Mouse (Mus musculus) midbrain, embryonic 16.5 days (tissue): ENCODE measurements around the gene Tmem235. TPM values are rescaled to one million over a fixed set of nuclear protein-coding genes. Genes with fewer than 3 reads are reported as not detected.
"Not testable (repeated sequence)": the region's sequence is repeated elsewhere in the genome, so short reads cannot be mapped to it uniquely, and the experiment has no call there.

ENCODE experiments used
- ATAC-seq: fragments of 200-750 bp; cut with Nextera tagmentation; 2 replicates; pipeline ENCODE4 v1.8.0; 2017; ENCODE audit warnings: moderate TSS enrichment
- H3K27ac ChIP-seq: fragments of 300-500 bp; sonication (generic); 2 replicates; pipeline ENCODE4 v1.5.1; 2014; ENCODE audit warnings: mild to moderate bottlenecking, low read length, mixed read lengths
- H3K27me3 ChIP-seq: fragments of 300-500 bp; sonication (generic); 2 replicates; pipeline ENCODE4 v1.6.1; 2014; ENCODE audit warnings: low read depth, low read length, mixed read lengths; ENCODE audit not compliant: control insufficient read depth, insufficient read depth
- H3K36me3 ChIP-seq: fragments of 300-500 bp; sonication (generic); 2 replicates; pipeline ENCODE4 v1.6.1; 2014; ENCODE audit warnings: mild to moderate bottlenecking, low read length, moderate library complexity, mixed read lengths; ENCODE audit not compliant: control insufficient read depth, insufficient read depth
- H3K4me1 ChIP-seq: fragments of 300-500 bp; sonication (generic); 2 replicates; pipeline ENCODE4 v1.6.1; 2014; ENCODE audit warnings: mild to moderate bottlenecking, low read length, mixed read lengths; ENCODE audit not compliant: control insufficient read depth, insufficient read depth
- H3K4me2 ChIP-seq: fragments of 300-500 bp; sonication (generic); 2 replicates; pipeline ENCODE4 v1.6.1; 2014; ENCODE audit warnings: mild to moderate bottlenecking, low read length, mixed read lengths
- H3K4me3 ChIP-seq: fragments of 300-500 bp; sonication (generic); 2 replicates; pipeline ENCODE4 v1.5.1; 2014; ENCODE audit warnings: low read depth, mild to moderate bottlenecking, low read length, moderate library complexity, mixed read lengths
- H3K9ac ChIP-seq: fragments of 300-500 bp; sonication (generic); 2 replicates; pipeline ENCODE4 v1.6.1; 2014; ENCODE audit warnings: low read depth, low read length, mixed read lengths
- H3K9me3 ChIP-seq: fragments of 300-500 bp; sonication (generic); replicated peaks from 2 replicates; pipeline ENCODE4 v1.6.1; 2014; ENCODE audit warnings: mild to moderate bottlenecking, low read length, mixed read lengths; ENCODE audit not compliant: control insufficient read depth, poor library complexity, severe bottlenecking
- WGBS: fragments of 180-500 bp; shearing (Covaris S2); extraction: QIAGEN DNeasy Blood & Tissue Kit; methylation state at CpG from one replicate; pipeline ENCODE4 v1.1.7; 2014; 5-methylcytosine and 5-hydroxymethylcytosine counted together
- polyA plus RNA-seq: library from polyadenylated mRNA; unstranded; fragments of >200 nt; fragmentation: Nextera tagmentation; extraction: Ambion mirVana; gene quantifications from 2 replicates; pipeline ENCODE4 v1.2.1, GENCODE M21; 2015

Gene Tmem235
- not detected in 2 replicates for polyA plus RNA-seq

GRCm38 (mm10) chr11:117860601-117861000 is at the start of gene Tmem235:
Gene Tmem235, plus strand, starts transcription at chr11:117860752.
- 4% methylated on average over 23 of the region's 23 CpGs for WGBS
- H3K9me3 ChIP-seq, result no peaks in the 10 kb centered on the region
- no peak within 1 kb of the TSS for H3K4me2 ChIP-seq
- ATAC-seq, result no peak
- 0 out of 2 replicates have a peak, but pooled peaks cover 5% of the 10 kb centered on the region for H3K27me3 ChIP-seq
- H3K36me3 ChIP-seq, result no peaks in the 10 kb centered on the region
- H3K4me3 ChIP-seq, result no peak within 1 kb of the TSS
- no peak within 1 kb of the TSS for H3K27ac ChIP-seq
- no peaks in the 10 kb centered on the region for H3K4me1 ChIP-seq
- H3K9ac ChIP-seq, result no peak within 1 kb of the TSS

- Histone ChIP-seq H3K9ac (no peak overlapping the region), H3K9me3 (no peaks in the 10 kb centered on the region), H3K4me3 (no peak overlapping the region), H3K27me3 (peaks cover 12% of the 10 kb centered on the region), H3K27ac (no peak overlapping the region), H3K36me3 (no peaks in the 10 kb centered on the region), H3K4me2 (no peak overlapping the region), H3K4me1 (peaks cover 10% of the 10 kb centered on the region; the same call in 1 of the 2 replicates)
- WGBS, result 77% methylated on average over 5 of the region's 5 CpGs
- ATAC-seq, result no peak
These were observed 46.7 kb upstream of the Tmem235 start for GRCm38 (mm10) chr11:117813867-117814266.

- Histone ChIP-seq H3K4me1 (peaks cover 13% of the 10 kb centered on the region), H3K4me2 (no peak overlapping the region), H3K9me3 (no peaks in the 10 kb centered on the region), H3K9ac (no peak overlapping the region), H3K27me3 (peaks cover 6% of the 10 kb centered on the region), H3K4me3 (no peak overlapping the region), H3K36me3 (no peaks in the 10 kb centered on the region), H3K27ac (no peak overlapping the region)
- no peak for ATAC-seq
- WGBS, result 95% methylated on average over 6 of the region's 6 CpGs
These were observed 45.7 kb upstream of the Tmem235 start for GRCm38 (mm10) chr11:117814704-117815366.

- H3K36me3 ChIP-seq, H3K9me3 ChIP-seq, H3K4me2 ChIP-seq, ATAC-seq, H3K27ac ChIP-seq, H3K4me3 ChIP-seq, H3K4me1 ChIP-seq, H3K27me3 ChIP-seq, H3K9ac ChIP-seq: not testable (repeated sequence)
- 86% methylated on average over 9 of the region's 9 CpGs for WGBS
These were observed 44.7 kb upstream of the Tmem235 start for GRCm38 (mm10) chr11:117815850-117816249.

- ATAC-seq, result no peak
- 88% methylated on average over 13 of the region's 13 CpGs for WGBS
- Histone ChIP-seq H3K9ac (no peak overlapping the region), H3K4me2 (no peak overlapping the region), H3K4me1 (peaks cover 3% of the 10 kb centered on the region; the same call in 1 of the 2 replicates), H3K4me3 (no peak overlapping the region), H3K27ac (no peak overlapping the region), H3K36me3 (no peaks in the 10 kb centered on the region), H3K27me3 (no peaks in the 10 kb centered on the region), H3K9me3 (no peaks in the 10 kb centered on the region)
These were observed 44.1 kb upstream of the Tmem235 start for GRCm38 (mm10) chr11:117816389-117816996.

GRCm38 (mm10) chr11:117819095-117819494 is 41.5 kb upstream of the Tmem235 start:
- Histone ChIP-seq H3K27me3 (no peaks in the 10 kb centered on the region), H3K4me2 (no peak overlapping the region), H3K9ac (no peak overlapping the region), H3K4me1 (peaks cover 5% of the 10 kb centered on the region), H3K4me3 (no peak overlapping the region), H3K9me3 (no peaks in the 10 kb centered on the region), H3K27ac (no peak overlapping the region), H3K36me3 (no peaks in the 10 kb centered on the region)
- 53% methylated on average over 8 of the region's 8 CpGs for WGBS
- ATAC-seq, result no peak

GRCm38 (mm10) chr11:117820173-117820572 is 40.4 kb upstream of the Tmem235 start:
- Histone ChIP-seq H3K9ac (no peak overlapping the region), H3K36me3 (no peaks in the 10 kb centered on the region), H3K27me3 (no peaks in the 10 kb centered on the region), H3K27ac (no peak overlapping the region), H3K4me2 (no peak overlapping the region), H3K4me3 (no peak overlapping the region), H3K9me3 (no peaks in the 10 kb centered on the region), H3K4me1 (peaks cover 13% of the 10 kb centered on the region)
- 94% methylated on average over 7 of the region's 7 CpGs for whole genome bisulfite sequencing
- ATAC-seq, result no peak

- H3K4me3 ChIP-seq, result no peak overlapping the region
- WGBS, result 92% methylated on average over 9 of the region's 9 CpGs
- no peak for ATAC-seq
- no peak overlapping the region for H3K27ac ChIP-seq
- H3K4me2 ChIP-seq, result no peak overlapping the region
- no peaks in the 10 kb centered on the region for H3K36me3 ChIP-seq
- H3K27me3 ChIP-seq, result no peaks in the 10 kb centered on the region
- no peaks in the 10 kb centered on the region for H3K9me3 ChIP-seq
- H3K9ac ChIP-seq, result no peak overlapping the region
- H3K4me1 ChIP-seq, result peaks cover 23% of the 10 kb centered on the region
These were observed 38.7 kb upstream of the Tmem235 start for GRCm38 (mm10) chr11:117821868-117822267.

- H3K4me2 ChIP-seq, result no peak overlapping the region
- H3K9ac ChIP-seq, result no peak overlapping the region
- H3K27ac ChIP-seq, result no peak overlapping the region
- H3K27me3 ChIP-seq, result no peaks in the 10 kb centered on the region
- peaks cover 23% of the 10 kb centered on the region for H3K4me1 ChIP-seq
- H3K4me3 ChIP-seq, result no peak overlapping the region
- no peak for ATAC-seq
- WGBS, result 86% methylated on average over 7 of the region's 7 CpGs
- no peaks in the 10 kb centered on the region for H3K9me3 ChIP-seq
- H3K36me3 ChIP-seq, result no peaks in the 10 kb centered on the region
These were observed 37.8 kb upstream of the Tmem235 start for GRCm38 (mm10) chr11:117822728-117823241.
